Mouse (Mus musculus): ENCODE results near the gene Olfr142. TPM values are rescaled to one million over a fixed set of nuclear protein-coding genes. Genes with fewer than 3 reads are reported as not detected.
"Not testable (repeated sequence)": the region's sequence is repeated elsewhere in the genome, so short reads cannot be mapped to it uniquely, and the experiment has no call there.

Gene Olfr142
- total RNA-seq (2021), result not detected
- long read RNA-seq, experiment 1, result 0 reads
- long read RNA-seq, experiment 2, result 0 reads

GRCm38 (mm10) chr2:90257492-90257891 lies at the start of gene Olfr142:
Gene Olfr142 (minus strand): TSS chr2:90257592.
- DNase-seq, result no peak

DNA sequence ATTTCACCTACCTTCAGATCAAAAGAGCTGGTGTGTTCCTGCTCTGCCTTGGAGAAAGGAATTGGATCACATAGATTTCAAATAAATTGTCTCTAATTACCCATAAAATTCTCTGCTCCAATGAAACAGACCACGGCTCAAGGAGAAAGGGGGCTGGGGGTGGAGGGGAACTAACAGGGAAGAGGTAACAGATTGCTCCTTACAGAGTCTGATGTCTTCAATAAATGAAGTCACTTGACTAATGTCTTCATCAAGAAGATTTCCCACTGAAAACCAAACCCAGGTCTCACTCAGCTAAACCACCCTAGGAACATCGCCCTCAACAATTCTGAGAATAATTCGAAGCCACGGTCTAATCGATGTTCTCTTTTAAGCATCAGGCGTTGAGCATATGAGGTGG lies 35.3 kb upstream of the Olfr142 start, which contains the start of gene Olfr1272:
TSS of gene Olfr1272 (minus strand) at position 101 of the 400 bp plus-strand sequence.
- DNase-seq, result no peak

DNA sequence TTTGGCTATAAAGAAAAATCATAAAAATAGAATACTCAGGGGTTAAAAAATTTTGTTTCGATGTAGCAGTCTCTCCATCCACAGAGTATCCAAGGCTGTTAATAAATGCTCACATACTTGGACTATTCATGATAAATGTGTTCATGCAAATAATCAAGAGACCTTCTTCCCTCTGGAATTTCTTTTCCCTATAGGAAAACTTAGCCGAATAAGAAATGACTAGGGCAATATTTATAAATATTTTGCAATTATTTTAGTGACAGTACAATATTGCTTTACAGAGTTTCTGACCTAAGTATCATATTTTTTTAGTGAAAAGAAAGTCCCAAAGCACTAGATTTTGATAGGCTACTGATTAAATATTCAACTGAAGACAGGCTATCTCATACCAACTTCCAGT lies 13.5 kb upstream of the Olfr142 start, which contains the start of gene Olfr1271:
TSS of gene Olfr1271 (minus strand) at position 101 of the 400 bp plus-strand sequence.
- no peak for DNase-seq

- not testable (repeated sequence) for DNase-seq
Measured at GRCm38 (mm10) chr2:90224393-90224792, 33.0 kb downstream of the Olfr142 start, which contains the start of gene Olfr1506. Gene Olfr1506 (minus strand): TSS chr2:90224493.

Other genes with a start within 250 kb of the Olfr142 start
- not detected for gene Olfr1263, start 245.5 kb downstream of the Olfr142 start, total RNA-seq (2021)
- gene Olfr1264, start 232.0 kb downstream of the Olfr142 start, total RNA-seq (2021), result not detected
- gene Olfr1265, start 222.3 kb downstream of the Olfr142 start, total RNA-seq (2021), result not detected
- gene Olfr140, start 194.0 kb downstream of the Olfr142 start, total RNA-seq (2021), result not detected
- not detected for gene Olfr1269, start 136.2 kb downstream of the Olfr142 start, total RNA-seq (2021)
- gene Olfr32, start 115.3 kb downstream of the Olfr142 start, total RNA-seq (2021), result not detected
- not detected for gene Olfr1270, start 104.5 kb downstream of the Olfr142 start, total RNA-seq (2021)
- not detected for gene Olfr1506, start 33.1 kb downstream of the Olfr142 start, total RNA-seq (2021)
- not detected for gene Olfr1271, start 13.4 kb upstream of the Olfr142 start, total RNA-seq (2021)
- gene Olfr1272, start 35.2 kb upstream of the Olfr142 start, total RNA-seq (2021), result not detected
- not detected for gene Gm13769, start 64.6 kb upstream of the Olfr142 start, total RNA-seq (2021)
- not detected for gene Olfr1274-ps, start 141.1 kb upstream of the Olfr142 start, total RNA-seq (2021)

Data from gastrocnemius, postnatal 10 days (tissue).